Mouse (Mus musculus): ENCODE data around the gene Cpne6. TPM values are rescaled to one million over a fixed set of nuclear protein-coding genes. Genes with fewer than 3 reads are reported as not detected.

The Cpne6 gene
- polyA plus RNA-seq, 1 experiment from 2014 or later: 0.74 TPM

DNA sequence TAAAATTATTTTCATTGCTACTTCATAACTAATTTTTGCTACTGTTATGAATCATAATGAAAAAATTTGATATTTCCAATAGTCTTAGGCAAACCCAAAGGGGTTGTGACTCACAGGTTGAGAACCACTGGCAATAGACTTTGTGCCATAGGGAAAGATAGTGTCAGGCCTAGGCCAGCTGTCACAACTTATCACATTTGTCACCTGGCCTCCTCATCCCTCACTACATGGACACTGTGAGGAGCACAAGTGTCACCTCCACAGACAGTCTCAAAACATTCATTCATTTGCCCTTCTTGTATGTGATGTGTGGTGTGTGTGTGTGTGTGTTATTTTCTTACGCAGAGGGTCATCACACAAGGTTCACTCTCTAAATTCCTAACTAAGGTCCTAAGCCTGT lies 32.8 kb upstream of the Cpne6 start:
- no peak for ATAC-seq (ENCODE audit: low FRiP score, low TSS enrichment)
- Histone ChIP-seq H3K9me3 (ENCODE audit: control insufficient read depth, low read length) (no peaks in the 10 kb centered on the region), H3K27ac (replicated peaks; ENCODE audit: low read depth, low read length) (no peak overlapping the region), H3K4me2 (ENCODE audit: low read length) (no peak overlapping the region), H3K27me3 (ENCODE audit: control insufficient read depth, insufficient read depth, low read length) (no peaks in the 10 kb centered on the region), H3K9ac (replicated peaks; ENCODE audit: low read length) (no peak overlapping the region), H3K4me1 (ENCODE audit: control insufficient read depth, insufficient read depth, low read length) (no peaks in the 10 kb centered on the region), H3K4me3 (replicated peaks; ENCODE audit: low read depth, low read length) (no peak overlapping the region), H3K36me3 (ENCODE audit: control insufficient read depth, insufficient read depth, low read length) (no peaks in the 10 kb centered on the region)
- WGBS: 97% methylated on average over 1 of the region's 1 CpGs
- no peak for DNase-seq

DNA sequence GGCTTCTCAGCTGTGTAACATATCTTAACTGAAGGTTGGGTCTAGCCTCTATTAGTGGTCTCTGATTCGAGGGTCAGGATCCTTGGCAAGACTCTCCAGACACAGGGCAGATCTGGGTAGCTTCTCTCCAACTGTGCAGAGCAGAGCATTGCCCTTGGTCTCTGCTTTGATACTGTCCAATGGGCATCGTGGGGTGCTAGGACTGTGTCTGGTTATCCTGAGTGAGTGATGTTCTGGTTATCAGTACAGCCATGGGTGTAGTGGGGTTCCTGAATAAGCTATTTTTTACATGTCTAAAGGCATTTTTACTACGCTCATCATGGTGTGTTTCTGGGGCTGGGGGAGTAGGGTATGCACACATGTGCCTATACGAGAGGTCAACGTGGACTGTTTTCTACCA lies 32.4 kb upstream of the Cpne6 start:
- DNase-seq (no peak), ATAC-seq (ENCODE audit: low FRiP score, low TSS enrichment) (no peak)

GRCm38 (mm10) chr14:55478651-55479599 lies 31.3 kb upstream of the Cpne6 start, which contains the start of gene Dhrs4:
Gene Dhrs4, plus strand, starts transcription at chr14:55478758.
- peak; percentile 86 for DNase-seq
- peak within 1 kb of the TSS; percentile 51 for H3K4me3 ChIP-seq (replicated peaks; ENCODE audit: low read depth, low read length)
- peak within 1 kb of the TSS; percentile 22; the same call in 1 of the 2 replicates for H3K27ac ChIP-seq (replicated peaks; ENCODE audit: low read depth, low read length)
- peak; percentile 74 for ATAC-seq (ENCODE audit: low FRiP score, low TSS enrichment)
- H3K4me1 ChIP-seq (ENCODE audit: control insufficient read depth, insufficient read depth, low read length): no peaks in the 10 kb centered on the region
- H3K4me2 ChIP-seq (ENCODE audit: low read length): peak within 1 kb of the TSS; percentile 64
- 2% methylated on average over 38 of the region's 38 CpGs for WGBS
- no peaks in the 10 kb centered on the region for H3K27me3 ChIP-seq (ENCODE audit: control insufficient read depth, insufficient read depth, low read length)
- no peaks in the 10 kb centered on the region for H3K36me3 ChIP-seq (ENCODE audit: control insufficient read depth, insufficient read depth, low read length)
- no peaks in the 10 kb centered on the region for H3K9me3 ChIP-seq (ENCODE audit: control insufficient read depth, low read length)
- H3K9ac ChIP-seq (replicated peaks; ENCODE audit: low read length): peak within 1 kb of the TSS; percentile 60

More for the DNA sequence above, 32.4 kb upstream of the Cpne6 start:
- no peaks in the 10 kb centered on the region for H3K27me3 ChIP-seq (ENCODE audit: control insufficient read depth, insufficient read depth, low read length)
- no peaks in the 10 kb centered on the region for H3K4me1 ChIP-seq (ENCODE audit: control insufficient read depth, insufficient read depth, low read length)
- H3K27ac ChIP-seq (replicated peaks; ENCODE audit: low read depth, low read length): no peak overlapping the region
- H3K36me3 ChIP-seq (ENCODE audit: control insufficient read depth, insufficient read depth, low read length): no peaks in the 10 kb centered on the region
- no peak overlapping the region for H3K4me2 ChIP-seq (ENCODE audit: low read length)
- WGBS: 94% methylated on average over 5 of the region's 5 CpGs
- no peak overlapping the region for H3K9ac ChIP-seq (replicated peaks; ENCODE audit: low read length)
- no peak overlapping the region for H3K4me3 ChIP-seq (replicated peaks; ENCODE audit: low read depth, low read length)
- no peaks in the 10 kb centered on the region for H3K9me3 ChIP-seq (ENCODE audit: control insufficient read depth, low read length)

DNA sequence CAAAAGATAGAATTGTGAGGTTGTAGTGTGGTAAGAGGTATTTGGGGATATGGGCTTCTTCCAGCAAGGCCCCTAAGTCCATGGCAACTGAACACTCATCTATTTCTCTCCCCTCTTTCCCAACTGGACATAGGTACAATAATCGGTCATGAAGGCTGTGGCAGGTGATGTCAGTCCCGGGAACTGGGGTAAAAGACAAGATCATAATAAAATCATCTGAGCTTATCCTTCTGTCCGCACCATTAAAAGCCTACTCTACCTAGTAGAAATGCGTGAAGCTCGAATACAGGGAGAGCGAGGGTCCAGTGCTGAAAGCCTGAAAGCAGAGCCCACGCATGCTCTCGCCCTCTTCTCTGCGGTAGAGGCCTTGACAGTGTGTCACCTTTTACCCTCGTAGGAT lies 30.6 kb upstream of the Cpne6 start:
- H3K27me3 ChIP-seq (ENCODE audit: control insufficient read depth, insufficient read depth, low read length): no peaks in the 10 kb centered on the region
- 96% methylated on average over 10 of the region's 10 CpGs for WGBS
- H3K36me3 ChIP-seq (ENCODE audit: control insufficient read depth, insufficient read depth, low read length): no peaks in the 10 kb centered on the region
- ATAC-seq (ENCODE audit: low FRiP score, low TSS enrichment) (no peak), DNase-seq (no peak)
- H3K4me1 ChIP-seq (ENCODE audit: control insufficient read depth, insufficient read depth, low read length): no peaks in the 10 kb centered on the region
- H3K4me3 ChIP-seq (replicated peaks; ENCODE audit: low read depth, low read length): no peak overlapping the region
- no peak overlapping the region for H3K9ac ChIP-seq (replicated peaks; ENCODE audit: low read length)
- H3K4me2 ChIP-seq (ENCODE audit: low read length): no peak overlapping the region
- H3K9me3 ChIP-seq (ENCODE audit: control insufficient read depth, low read length): no peaks in the 10 kb centered on the region
- no peak overlapping the region for H3K27ac ChIP-seq (replicated peaks; ENCODE audit: low read depth, low read length)

DNA sequence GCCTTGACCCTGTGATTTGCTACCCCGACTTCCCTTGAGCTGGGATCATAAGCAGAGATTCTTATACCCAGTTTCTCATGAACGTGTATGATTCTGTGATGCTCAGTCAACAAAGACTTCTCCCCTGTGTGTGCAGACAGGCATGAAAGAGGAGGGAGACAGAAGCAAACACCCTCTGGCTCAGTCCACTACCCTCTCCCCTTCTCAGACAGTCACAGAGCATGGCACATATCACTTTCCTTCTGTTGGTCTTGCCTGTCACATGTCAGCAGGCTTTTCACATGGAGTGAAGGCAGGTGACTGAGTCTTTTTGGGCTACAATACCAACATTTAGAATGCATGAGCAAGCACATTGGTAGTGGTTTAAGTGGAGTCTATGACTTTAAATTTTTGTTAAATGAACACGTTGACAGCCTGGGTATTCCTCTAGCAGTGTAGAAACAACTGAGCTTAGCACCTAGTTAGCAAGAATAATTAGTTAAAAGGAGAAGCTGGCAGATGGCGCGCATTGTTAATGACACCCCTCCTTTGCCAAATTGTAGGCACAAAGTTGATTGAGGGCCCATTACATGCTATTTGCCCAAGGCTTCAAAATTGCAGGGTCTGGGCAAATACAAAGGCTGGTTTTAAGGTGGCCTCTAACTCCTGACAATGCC lies 25.7 kb upstream of the Cpne6 start:
- DNase-seq (no peak), ATAC-seq (ENCODE audit: low FRiP score, low TSS enrichment) (no peak)
- Histone ChIP-seq H3K27me3 (ENCODE audit: control insufficient read depth, insufficient read depth, low read length) (no peaks in the 10 kb centered on the region), H3K27ac (replicated peaks; ENCODE audit: low read depth, low read length) (no peak overlapping the region), H3K9me3 (ENCODE audit: control insufficient read depth, low read length) (no peaks in the 10 kb centered on the region), H3K9ac (replicated peaks; ENCODE audit: low read length) (no peak overlapping the region), H3K4me3 (replicated peaks; ENCODE audit: low read depth, low read length) (no peak overlapping the region), H3K4me1 (ENCODE audit: control insufficient read depth, insufficient read depth, low read length) (no peaks in the 10 kb centered on the region), H3K36me3 (ENCODE audit: control insufficient read depth, insufficient read depth, low read length) (no peaks in the 10 kb centered on the region), H3K4me2 (ENCODE audit: low read length) (no peak overlapping the region)
- WGBS: 83% methylated on average over 5 of the region's 5 CpGs

- H3K4me2 ChIP-seq (ENCODE audit: low read length): no peak overlapping the region
- no peaks in the 10 kb centered on the region for H3K27me3 ChIP-seq (ENCODE audit: control insufficient read depth, insufficient read depth, low read length)
- no peak overlapping the region for H3K9ac ChIP-seq (replicated peaks; ENCODE audit: low read length)
- peaks cover 7% of the 10 kb centered on the region; the same call in 1 of the 2 replicates for H3K4me1 ChIP-seq (ENCODE audit: control insufficient read depth, insufficient read depth, low read length)
- H3K27ac ChIP-seq (replicated peaks; ENCODE audit: low read depth, low read length): no peak overlapping the region
- H3K36me3 ChIP-seq (ENCODE audit: control insufficient read depth, insufficient read depth, low read length): no peaks in the 10 kb centered on the region
- ATAC-seq (ENCODE audit: low FRiP score, low TSS enrichment) (no peak), DNase-seq (no peak)
- WGBS: 88% methylated on average over 8 of the region's 8 CpGs
- H3K9me3 ChIP-seq (ENCODE audit: control insufficient read depth, low read length): no peaks in the 10 kb centered on the region
- no peak overlapping the region for H3K4me3 ChIP-seq (replicated peaks; ENCODE audit: low read depth, low read length)
Measured at GRCm38 (mm10) chr14:55486836-55487235, 23.4 kb upstream of the Cpne6 start.

- peak; percentile 98 for DNase-seq
- Histone ChIP-seq H3K4me3 (replicated peaks; ENCODE audit: low read depth, low read length) (peak within 1 kb of the TSS; percentile 81), H3K9me3 (ENCODE audit: control insufficient read depth, low read length) (no peaks in the 10 kb centered on the region), H3K36me3 (ENCODE audit: control insufficient read depth, insufficient read depth, low read length) (peaks cover 19% of the 10 kb centered on the region), H3K4me1 (ENCODE audit: control insufficient read depth, insufficient read depth, low read length) (peaks cover 8% of the 10 kb centered on the region; the same call in 1 of the 2 replicates), H3K9ac (replicated peaks; ENCODE audit: low read length) (peak within 1 kb of the TSS; percentile 91), H3K4me2 (ENCODE audit: low read length) (peak within 1 kb of the TSS; percentile 74), H3K27ac (replicated peaks; ENCODE audit: low read depth, low read length) (peak within 1 kb of the TSS; percentile 94), H3K27me3 (ENCODE audit: control insufficient read depth, insufficient read depth, low read length) (no peaks in the 10 kb centered on the region)
- WGBS: 1% methylated on average over 68 of the region's 68 CpGs
- ATAC-seq (ENCODE audit: low FRiP score, low TSS enrichment): peak; percentile 89
Measured at GRCm38 (mm10) chr14:55490361-55491201, 19.7 kb upstream of the Cpne6 start, which contains the start of gene Carmil3. Gene Carmil3, plus strand, starts transcription at chr14:55490651.

- ATAC-seq (ENCODE audit: low FRiP score, low TSS enrichment): peak; percentile 72
Measured at GRCm38 (mm10) chr14:55491291-55491833, 18.9 kb upstream of the Cpne6 start.

More at GRCm38 (mm10) chr14:55491291-55491833, 18.9 kb upstream of the Cpne6 start:
- Histone ChIP-seq H3K9me3 (ENCODE audit: control insufficient read depth, low read length) (no peaks in the 10 kb centered on the region), H3K27ac (replicated peaks; ENCODE audit: low read depth, low read length) (peak overlapping the region; percentile 94), H3K27me3 (ENCODE audit: control insufficient read depth, insufficient read depth, low read length) (no peaks in the 10 kb centered on the region), H3K36me3 (ENCODE audit: control insufficient read depth, insufficient read depth, low read length) (peaks cover 27% of the 10 kb centered on the region), H3K4me2 (ENCODE audit: low read length) (peak overlapping the region; percentile 74), H3K9ac (replicated peaks; ENCODE audit: low read length) (peak overlapping the region; percentile 91), H3K4me3 (replicated peaks; ENCODE audit: low read depth, low read length) (peak overlapping the region; percentile 81), H3K4me1 (ENCODE audit: control insufficient read depth, insufficient read depth, low read length) (peaks cover 8% of the 10 kb centered on the region; the same call in 1 of the 2 replicates)
- under 1% methylated on average over 30 of the region's 30 CpGs for WGBS
- DNase-seq: peak; percentile 74

Data from midbrain, embryonic 14.5 days (tissue).